Mouse (Mus musculus): Measurements from ENCODE around the gene Rsu1. TPM values are rescaled to one million over a fixed set of nuclear protein-coding genes. Genes with fewer than 3 reads are reported as not detected.

The Rsu1 gene
- polyA plus RNA-seq, 1 experiment from 2014 or later, result 181 TPM

DNA sequence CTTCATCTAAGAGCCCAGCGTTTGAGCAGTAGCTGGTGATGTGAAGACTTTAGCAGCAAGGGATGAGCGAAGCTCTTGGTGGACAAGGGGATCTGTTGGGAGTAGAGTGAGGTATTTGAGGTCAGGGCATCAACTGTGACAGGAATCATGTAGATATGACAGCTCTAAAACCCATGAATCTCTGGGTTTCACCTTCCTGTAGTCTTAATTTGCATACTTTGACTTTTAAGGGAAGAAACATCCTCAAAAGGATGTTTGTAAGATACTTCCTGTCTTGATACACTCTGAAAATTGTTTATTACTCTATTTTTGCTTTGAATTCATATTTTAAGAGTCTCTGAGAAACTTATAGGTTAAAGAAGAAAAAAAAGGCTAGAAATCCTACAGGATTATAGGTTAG is 183.4 kb downstream of the Rsu1 start:
- no peak for TF ChIP-seq CTCF (IDR thresholded peaks at IDR 0.05)
- no peaks in the 10 kb centered on the region for H3K27me3 ChIP-seq
- ChIA-PET POLR2A (no interaction called here), CTCF (no interaction called here)
- ATAC-seq, result no peak
- in situ Hi-C loops (cut with MboI; ENCODE audit: low pct_unique_long_range_greater_than_20kb), result no loop called here
- no peak for DNase-seq (ENCODE audit: low read depth, low spot score)

GRCm38 (mm10) chr2:13084223-13084622 is 187.0 kb downstream of the Rsu1 start:
- in situ Hi-C loops (cut with MboI; ENCODE audit: low pct_unique_long_range_greater_than_20kb), result no loop called here
- H3K27me3 ChIP-seq, result no peaks in the 10 kb centered on the region
- DNase-seq (ENCODE audit: low read depth, low spot score) (no peak), ATAC-seq (no peak)
- CTCF ChIA-PET, result interaction anchor here (1.3 kb wide), 1 partner anchor 38 kb away, joined by 3 read pairs; no protein-coding TSS in a partner anchor
- POLR2A ChIA-PET, result no interaction called here
- TF ChIP-seq CTCF (IDR thresholded peaks at IDR 0.05), result no peak

GRCm38 (mm10) chr2:13080476-13080875 is 190.7 kb downstream of the Rsu1 start:
- H3K27me3 ChIP-seq, result no peaks in the 10 kb centered on the region
- peak; percentile 93 for ATAC-seq
- POLR2A ChIA-PET, result interaction anchor here (0.9 kb wide), 1 partner anchor 16 kb away, joined by 3 read pairs; no protein-coding TSS in a partner anchor
- in situ Hi-C loops (cut with MboI; ENCODE audit: low pct_unique_long_range_greater_than_20kb), result no loop called here
- CTCF ChIA-PET, result no interaction called here
- TF ChIP-seq CTCF (IDR thresholded peaks at IDR 0.05), result no peak
- peak; percentile 47 for DNase-seq (ENCODE audit: low read depth, low spot score)

GRCm38 (mm10) chr2:13072243-13072642 is 199.0 kb downstream of the Rsu1 start:
- H3K27me3 ChIP-seq, result no peaks in the 10 kb centered on the region
- no peak for TF ChIP-seq CTCF (IDR thresholded peaks at IDR 0.05)
- ATAC-seq, result no peak
- ChIA-PET CTCF (no interaction called here), POLR2A (no interaction called here)
- DNase-seq (ENCODE audit: low read depth, low spot score), result no peak
- in situ Hi-C loops (cut with MboI; ENCODE audit: low pct_unique_long_range_greater_than_20kb), result no loop called here

DNA sequence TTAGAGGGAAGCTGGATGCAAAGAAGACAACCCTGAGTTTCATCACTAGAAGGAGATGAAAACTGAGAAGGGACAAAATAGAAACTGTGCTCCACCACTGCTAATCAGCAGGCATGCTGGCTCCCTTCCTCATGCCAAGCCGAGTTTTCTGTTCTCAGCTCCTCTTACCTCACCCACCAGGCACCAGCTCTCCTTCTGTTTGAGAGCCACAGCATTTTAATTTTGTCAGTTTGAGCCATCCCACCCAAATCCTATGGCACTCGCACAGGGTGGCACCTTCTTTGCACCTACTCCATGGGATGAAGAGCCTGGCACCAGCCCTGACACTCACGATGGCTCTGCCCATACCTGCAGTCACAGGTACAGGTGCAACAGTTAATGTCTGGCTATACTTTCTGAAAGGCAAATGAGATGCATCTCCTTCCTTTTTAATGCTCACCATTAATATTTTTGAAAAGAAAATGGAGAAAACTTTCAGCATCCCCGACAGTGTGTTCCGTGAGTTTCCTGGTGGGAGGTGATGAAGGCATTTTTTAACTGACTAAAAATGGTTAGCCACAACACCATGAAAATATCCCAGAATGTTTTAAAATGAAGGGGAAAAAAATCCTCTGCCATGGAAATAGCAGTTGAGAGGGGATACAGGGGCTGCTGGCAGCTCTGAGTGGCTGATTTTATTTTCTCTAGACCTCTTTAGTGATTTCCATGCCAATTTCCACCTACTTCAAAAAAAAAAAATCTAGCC is 210.6 kb downstream of the Rsu1 start:
- H3K27me3 ChIP-seq, result no peaks in the 10 kb centered on the region
- CTCF ChIA-PET, result no interaction called here
- DNase-seq (ENCODE audit: low read depth, low spot score), result no peak
- ATAC-seq, result no peak
- TF ChIP-seq CTCF (IDR thresholded peaks at IDR 0.05), result no peak
- in situ Hi-C loops (cut with MboI; ENCODE audit: low pct_unique_long_range_greater_than_20kb), result no loop called here
- POLR2A ChIA-PET, result no interaction called here

- no peaks in the 10 kb centered on the region for H3K27me3 ChIP-seq
- DNase-seq (ENCODE audit: low read depth, low spot score) (no peak), ATAC-seq (no peak)
- ChIA-PET POLR2A (no interaction called here), CTCF (no interaction called here)
- in situ Hi-C loops (cut with MboI; ENCODE audit: low pct_unique_long_range_greater_than_20kb), result no loop called here
- no peak for TF ChIP-seq CTCF (IDR thresholded peaks at IDR 0.05)
Observed at GRCm38 (mm10) chr2:13048649-13049048, 222.6 kb downstream of the Rsu1 start.

GRCm38 (mm10) chr2:13044555-13044954 is 226.7 kb downstream of the Rsu1 start:
- no peak for TF ChIP-seq CTCF (IDR thresholded peaks at IDR 0.05)
- CTCF ChIA-PET, result no interaction called here
- no peaks in the 10 kb centered on the region for H3K27me3 ChIP-seq
- no peak for ATAC-seq
- in situ Hi-C loops (cut with MboI; ENCODE audit: low pct_unique_long_range_greater_than_20kb), result no loop called here
- no peak for DNase-seq (ENCODE audit: low read depth, low spot score)
- POLR2A ChIA-PET, result no interaction called here

GRCm38 (mm10) chr2:13039785-13040184 is 231.4 kb downstream of the Rsu1 start:
- DNase-seq (ENCODE audit: low read depth, low spot score), result no peak
- POLR2A ChIA-PET, result interaction anchor here (0.5 kb wide), 1 partner anchor 204 kb away, joined by 3 read pairs; no protein-coding TSS in a partner anchor
- no peak for ATAC-seq
- H3K27me3 ChIP-seq, result no peaks in the 10 kb centered on the region
- CTCF ChIA-PET, result no interaction called here
- no peak for TF ChIP-seq CTCF (IDR thresholded peaks at IDR 0.05)
- in situ Hi-C loops (cut with MboI; ENCODE audit: low pct_unique_long_range_greater_than_20kb), result no loop called here

- TF ChIP-seq CTCF (IDR thresholded peaks at IDR 0.05), result no peak
- in situ Hi-C loops (cut with MboI; ENCODE audit: low pct_unique_long_range_greater_than_20kb), result no loop called here
- CTCF ChIA-PET, result interaction anchor here (1.5 to 1.8 kb wide), 2 partner anchors 14 to 17 kb away, joined by 4 read pairs; no protein-coding TSS in a partner anchor
- ATAC-seq, result peak; percentile 62
- DNase-seq (ENCODE audit: low read depth, low spot score), result no peak
- POLR2A ChIA-PET, result no interaction called here
- no peaks in the 10 kb centered on the region for H3K27me3 ChIP-seq
Observed at GRCm38 (mm10) chr2:13038772-13039171, 232.4 kb downstream of the Rsu1 start.

Other genes with a start within 250 kb of the Rsu1 start
- gene Cubn, start 220.4 kb upstream of the Rsu1 start, polyA plus RNA-seq (2021), result 1.1 TPM